Mouse (Mus musculus) gonadal fat pad, adult 2 months (tissue): Measurements from ENCODE around the gene C1qtnf7. TPM values are rescaled to one million over a fixed set of nuclear protein-coding genes. Genes with fewer than 3 reads are reported as not detected.

Experiments used
- DNase-seq: peaks from one replicate; pipeline ENCODE4 v3.0.0-alpha.2; 2012; ENCODE audit warnings: low read depth
- polyA plus RNA-seq: library from polyadenylated mRNA; depleted of rRNA; stranded (reverse); fragments of >200 nt; gene quantifications from 2 replicates; pipeline ENCODE4 v1.2.3, GENCODE M21; 2012; rRNA removed

Gene C1qtnf7
- 9.4 and 10.2 TPM in 2 replicates for polyA plus RNA-seq

- DNase-seq = no peak
Measured at GRCm38 (mm10) chr5:43515401-43515976, at the start of gene C1qtnf7. Gene C1qtnf7, plus strand, starts transcription at chr5:43515538.

GRCm38 (mm10) chr5:43466762-43467161 lies 48.6 kb upstream of the C1qtnf7 start:
- DNase-seq = no peak

- DNase-seq = no peak
Measured at GRCm38 (mm10) chr5:43467214-43467613, 48.1 kb upstream of the C1qtnf7 start.

- DNase-seq = no peak
Measured at GRCm38 (mm10) chr5:43468937-43469336, 46.4 kb upstream of the C1qtnf7 start.

GRCm38 (mm10) chr5:43477953-43478352 lies 37.4 kb upstream of the C1qtnf7 start:
- no peak for DNase-seq

GRCm38 (mm10) chr5:43480046-43480445 lies 35.3 kb upstream of the C1qtnf7 start:
- no peak for DNase-seq

- DNase-seq = no peak
Measured at GRCm38 (mm10) chr5:43480786-43481185, 34.6 kb upstream of the C1qtnf7 start.

- DNase-seq = no peak
Measured at GRCm38 (mm10) chr5:43481824-43482223, 33.5 kb upstream of the C1qtnf7 start.

- DNase-seq = no peak
Measured at GRCm38 (mm10) chr5:43501887-43502286, 13.5 kb upstream of the C1qtnf7 start.

GRCm38 (mm10) chr5:43504243-43504786 lies 11.0 kb upstream of the C1qtnf7 start:
- no peak for DNase-seq

- DNase-seq = no peak
Measured at GRCm38 (mm10) chr5:43508470-43508869, 6.9 kb upstream of the C1qtnf7 start.

GRCm38 (mm10) chr5:43508892-43509291 lies 6.4 kb upstream of the C1qtnf7 start:
- no peak for DNase-seq

GRCm38 (mm10) chr5:43511126-43511525 lies 4.2 kb upstream of the C1qtnf7 start:
- no peak for DNase-seq

- no peak for DNase-seq
Measured at GRCm38 (mm10) chr5:43516491-43516890, 1.2 kb downstream of the C1qtnf7 start.

GRCm38 (mm10) chr5:43517313-43517712 lies 2.0 kb downstream of the C1qtnf7 start:
- no peak for DNase-seq

- DNase-seq = no peak
Measured at GRCm38 (mm10) chr5:43519905-43520304, 4.6 kb downstream of the C1qtnf7 start.

GRCm38 (mm10) chr5:43521369-43521768 lies 6.0 kb downstream of the C1qtnf7 start:
- DNase-seq = no peak

- no peak for DNase-seq
Measured at GRCm38 (mm10) chr5:43522866-43523265, 7.5 kb downstream of the C1qtnf7 start.

- DNase-seq = no peak
Measured at GRCm38 (mm10) chr5:43526874-43527584, 11.7 kb downstream of the C1qtnf7 start.

GRCm38 (mm10) chr5:43530186-43530585 lies 14.8 kb downstream of the C1qtnf7 start:
- no peak for DNase-seq

- no peak for DNase-seq
Measured at GRCm38 (mm10) chr5:43530886-43531285, 15.5 kb downstream of the C1qtnf7 start.

GRCm38 (mm10) chr5:43538322-43539167 lies 23.2 kb downstream of the C1qtnf7 start:
- no peak for DNase-seq
